Mouse (Mus musculus) limb, embryonic 14.5 days (tissue): ENCODE data around the gene Dusp15. TPM values are rescaled to one million over a fixed set of nuclear protein-coding genes. Genes with fewer than 3 reads are reported as not detected.

ENCODE experiments used
- ATAC-seq: fragments of 200-750 bp; cut with Nextera tagmentation; 2 replicates; pipeline ENCODE4 v1.8.0; 2017; ENCODE audit warnings: low read depth, moderate number of reproducible peaks, moderate TSS enrichment; ENCODE audit not compliant: low FRiP score
- DNase-seq: peaks from one replicate; pipeline ENCODE4 v3.0.0-alpha.2; 2015; ENCODE audit warnings: low spot score
- H3K27ac ChIP-seq: fragments of 300-500 bp; sonication (generic); replicated peaks from 2 replicates; pipeline ENCODE4 v1.5.1; 2014; ENCODE audit warnings: low read depth, mild to moderate bottlenecking, low read length, moderate library complexity, mixed read lengths
- H3K27me3 ChIP-seq: fragments of 300-500 bp; sonication (generic); 2 replicates; pipeline ENCODE4 v1.6.1; 2014; ENCODE audit warnings: low read length, mixed read lengths; ENCODE audit not compliant: control insufficient read depth, insufficient read depth
- H3K36me3 ChIP-seq: fragments of 300-500 bp; sonication (generic); 2 replicates; pipeline ENCODE4 v1.6.1; 2014; ENCODE audit warnings: mild to moderate bottlenecking, low read length, moderate library complexity, mixed read lengths; ENCODE audit not compliant: control insufficient read depth, insufficient read depth
- H3K4me1 ChIP-seq: fragments of 300-500 bp; sonication (generic); 2 replicates; pipeline ENCODE4 v1.6.1; 2014; ENCODE audit warnings: antibody characterized with exemption, low read length, mixed read lengths; ENCODE audit not compliant: control insufficient read depth, insufficient read depth
- H3K4me2 ChIP-seq: fragments of 300-500 bp; sonication (generic); replicated peaks from 2 replicates; pipeline ENCODE4 v1.6.1; 2014; ENCODE audit warnings: low read depth, mild to moderate bottlenecking, low read length, moderate library complexity; ENCODE audit not compliant: severe bottlenecking
- H3K4me3 ChIP-seq: fragments of 300-500 bp; sonication (generic); replicated peaks from 2 replicates; pipeline ENCODE4 v1.5.1; 2014; ENCODE audit warnings: low read length
- H3K9ac ChIP-seq: fragments of 300-500 bp; sonication (generic); 2 replicates; pipeline ENCODE4 v1.6.1; 2014; ENCODE audit warnings: mild to moderate bottlenecking, low read depth, low read length, moderate library complexity; ENCODE audit not compliant: severe bottlenecking
- H3K9me3 ChIP-seq: fragments of 300-500 bp; sonication (generic); 2 replicates; pipeline ENCODE4 v1.6.1; 2016; ENCODE audit warnings: low read length; ENCODE audit not compliant: control insufficient read depth
- POLR2A ChIP-seq: fragments of 200-500 bp; IDR thresholded peaks from 2 replicates; pipeline ENCODE4 v1.8.0; 2012; ENCODE audit warnings: inconsistent platforms, mild to moderate bottlenecking, moderate library complexity, borderline replicate concordance; ENCODE audit not compliant: insufficient read depth, insufficient read length; ENCODE audit errors: extremely low read depth
- WGBS: fragments of 180-500 bp; shearing (Covaris S2); extraction: QIAGEN DNeasy Blood & Tissue Kit; methylation state at CpG from one replicate; pipeline ENCODE4 v1.1.7; 2014; 5-methylcytosine and 5-hydroxymethylcytosine counted together
- polyA plus RNA-seq, 2 experiments: library from polyadenylated mRNA; depleted of rRNA in 1 of 2; stranded (reverse) in 1 of 2; unstranded in 1 of 2; fragments of >200 nt; fragmentation: Nextera tagmentation in 1 of 2; extraction: Ambion mirVana in 1 of 2; gene quantifications; 2 replicates each; pipeline versions ENCODE4 v1.2.1 to v1.2.3; 2012 to 2014

The Dusp15 gene
- polyA plus RNA-seq, 2 experiments = 0.48 to 2.0 TPM

DNA sequence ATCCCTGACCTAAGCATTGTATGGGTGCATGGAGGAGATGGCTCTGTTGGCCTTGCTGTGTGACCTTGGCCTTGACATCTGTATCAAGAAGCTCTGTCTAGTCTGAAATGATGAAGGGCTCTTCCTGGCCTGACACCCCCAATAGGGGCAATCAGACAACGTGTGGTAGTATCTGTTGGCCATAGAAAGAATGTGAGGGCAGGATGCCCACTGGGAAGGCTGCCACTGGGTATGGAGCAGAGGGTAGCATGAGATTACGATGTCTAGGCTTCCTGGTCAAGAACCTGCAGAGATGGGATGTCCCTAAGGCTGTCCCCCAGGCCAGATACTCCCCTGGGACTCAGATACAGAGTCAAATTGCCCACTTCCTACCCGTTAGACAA, 22.5 kb downstream of the Dusp15 start:
- ATAC-seq = no peak
- DNase-seq = no peak
- no peaks in the 10 kb centered on the region for H3K27me3 ChIP-seq
- peaks cover 9% of the 10 kb centered on the region for H3K4me1 ChIP-seq
- no peaks in the 10 kb centered on the region for H3K36me3 ChIP-seq
- no peak overlapping the region for H3K9ac ChIP-seq
- no peak overlapping the region for H3K4me2 ChIP-seq
- WGBS = 74% methylated on average over 3 of the region's 3 CpGs
- no peaks in the 10 kb centered on the region for H3K9me3 ChIP-seq
- H3K27ac ChIP-seq = no peak overlapping the region
- TF ChIP-seq POLR2A = no peak
- no peak overlapping the region for H3K4me3 ChIP-seq

DNA sequence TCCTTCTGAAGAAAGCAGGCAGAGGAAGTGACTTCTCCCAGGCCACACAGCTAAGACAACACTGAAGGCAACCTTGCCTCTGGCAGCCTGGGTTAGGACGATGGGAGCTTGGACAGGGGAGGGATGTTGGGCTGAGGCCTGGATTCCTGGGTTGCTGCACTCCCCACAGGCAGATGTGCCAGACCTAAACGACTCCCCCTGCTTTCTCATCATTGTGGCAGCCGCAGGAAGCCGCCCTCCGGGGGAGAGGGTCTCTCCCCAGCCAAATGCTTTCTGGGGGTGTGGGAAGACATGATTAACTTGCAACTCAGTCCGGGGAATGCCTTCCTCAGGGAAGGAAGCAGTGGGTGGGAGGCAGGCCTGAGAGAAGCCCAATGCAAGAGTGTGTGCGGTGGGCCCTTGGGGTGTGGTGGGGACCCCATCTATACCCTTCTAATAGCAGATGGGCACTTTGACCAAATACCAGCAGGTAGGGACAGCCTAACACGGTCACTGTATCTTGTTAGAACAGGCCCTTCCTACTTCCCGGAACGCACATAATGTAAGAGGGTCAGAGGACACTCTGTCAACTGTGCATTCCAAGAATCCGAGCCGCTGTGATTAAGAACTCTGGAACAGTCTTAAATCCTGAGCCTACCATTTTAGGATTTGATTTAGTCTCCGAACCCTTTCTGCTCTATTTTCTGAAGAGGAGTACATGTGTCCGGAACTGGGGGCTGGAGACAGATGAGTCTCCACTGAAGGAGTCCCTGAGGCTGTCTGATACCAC, 23.1 kb downstream of the Dusp15 start:
- Histone ChIP-seq H3K4me1 (peaks cover 9% of the 10 kb centered on the region), H3K36me3 (no peaks in the 10 kb centered on the region), H3K27ac (no peak overlapping the region), H3K9me3 (no peaks in the 10 kb centered on the region), H3K4me3 (no peak overlapping the region), H3K9ac (no peak overlapping the region), H3K4me2 (no peak overlapping the region), H3K27me3 (no peaks in the 10 kb centered on the region)
- TF ChIP-seq POLR2A = no peak
- 50% methylated on average over 14 of the region's 14 CpGs for WGBS
- DNase-seq (no peak), ATAC-seq (no peak)

DNA sequence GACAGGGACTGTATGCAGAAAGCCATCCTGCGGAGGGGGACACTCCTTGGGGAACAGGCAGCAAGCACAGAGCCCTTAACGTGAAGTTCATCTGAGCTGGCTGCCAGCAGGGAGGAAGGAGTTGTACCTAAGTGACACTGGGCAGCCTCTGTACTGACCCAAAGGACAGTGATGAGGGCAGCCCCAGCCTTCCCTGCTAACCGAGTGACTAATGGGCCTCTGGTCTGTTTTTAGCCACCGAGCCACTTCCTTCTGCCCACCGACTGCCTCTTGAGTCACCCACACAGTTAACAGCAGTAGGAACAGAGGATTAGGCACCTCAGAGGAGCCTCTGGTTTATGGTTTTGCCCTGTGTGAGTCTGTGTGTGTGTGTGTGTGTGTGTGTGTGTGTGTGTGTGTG, 24.1 kb downstream of the Dusp15 start:
- H3K4me2 ChIP-seq = no peak overlapping the region
- no peaks in the 10 kb centered on the region for H3K9me3 ChIP-seq
- no peaks in the 10 kb centered on the region for H3K36me3 ChIP-seq
- no peak for TF ChIP-seq POLR2A
- WGBS = 33% methylated on average over 5 of the region's 5 CpGs
- no peaks in the 10 kb centered on the region for H3K27me3 ChIP-seq
- peaks cover 9% of the 10 kb centered on the region for H3K4me1 ChIP-seq
- DNase-seq = no peak
- H3K4me3 ChIP-seq = no peak overlapping the region
- no peak overlapping the region for H3K27ac ChIP-seq
- no peak for ATAC-seq
- no peak overlapping the region for H3K9ac ChIP-seq

DNA sequence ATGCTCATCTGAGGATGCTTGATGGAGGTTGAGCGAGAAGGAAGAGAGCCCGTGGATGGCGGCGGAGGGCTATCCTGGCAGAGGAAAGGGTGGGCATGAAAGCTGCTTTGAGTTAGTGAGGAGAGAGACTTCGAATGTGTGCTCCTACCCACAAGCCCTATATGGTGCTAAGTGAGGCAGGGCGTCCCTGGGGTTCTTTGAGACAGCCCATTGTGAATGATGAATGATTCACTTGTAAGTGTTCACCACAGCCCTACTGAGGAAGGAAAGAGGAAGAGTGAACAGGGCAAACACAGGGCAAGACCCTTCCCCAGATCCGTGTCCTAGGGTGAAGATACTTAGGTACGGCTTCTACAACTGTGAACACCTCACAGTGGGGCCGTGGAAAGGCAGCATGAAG, 24.6 kb downstream of the Dusp15 start:
- H3K27ac ChIP-seq = no peak overlapping the region
- 67% methylated on average over 9 of the region's 9 CpGs for WGBS
- ATAC-seq = no peak
- TF ChIP-seq POLR2A = no peak
- no peak overlapping the region for H3K4me2 ChIP-seq
- peaks cover 9% of the 10 kb centered on the region for H3K4me1 ChIP-seq
- H3K4me3 ChIP-seq = no peak overlapping the region
- DNase-seq = no peak
- H3K9ac ChIP-seq = no peak overlapping the region
- no peaks in the 10 kb centered on the region for H3K27me3 ChIP-seq
- H3K36me3 ChIP-seq = no peaks in the 10 kb centered on the region
- H3K9me3 ChIP-seq = no peaks in the 10 kb centered on the region

DNA sequence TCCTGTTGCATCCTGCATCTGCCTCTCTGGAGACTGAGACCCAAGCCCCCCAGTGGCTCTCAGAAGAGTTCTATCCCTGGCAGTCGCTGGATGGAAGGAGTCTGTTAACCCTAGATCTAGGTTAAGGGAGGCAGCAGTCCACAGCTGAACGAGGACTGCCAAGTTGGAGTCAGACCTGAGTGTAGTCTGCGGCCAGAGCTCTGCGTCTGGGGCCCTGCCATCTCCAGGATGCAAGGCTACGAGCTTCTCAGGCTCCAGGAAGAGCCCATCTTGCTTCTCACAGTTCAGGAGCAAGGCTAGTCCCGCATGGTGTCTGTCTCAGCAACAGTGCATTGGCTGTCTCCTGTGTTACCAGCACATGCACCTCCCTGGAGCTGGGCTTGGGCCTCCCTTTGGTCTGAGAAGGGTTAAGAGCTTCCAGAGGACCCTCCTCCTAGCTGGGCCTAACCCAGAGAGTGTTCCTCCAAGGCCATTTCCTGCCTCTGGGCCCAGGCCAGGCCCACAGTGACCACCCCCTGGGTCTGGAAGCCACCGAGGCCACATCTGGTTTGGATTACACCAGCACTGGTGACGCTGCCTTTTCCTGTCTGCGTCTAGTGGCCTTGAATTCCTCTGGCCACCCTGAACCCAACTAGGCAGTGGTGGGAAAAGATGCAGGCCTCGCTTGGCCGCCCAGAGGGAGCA, 26.2 kb downstream of the Dusp15 start:
- no peak overlapping the region for H3K4me3 ChIP-seq
- H3K4me2 ChIP-seq = no peak overlapping the region
- no peaks in the 10 kb centered on the region for H3K36me3 ChIP-seq
- ATAC-seq = peak; percentile 41
- no peaks in the 10 kb centered on the region for H3K9me3 ChIP-seq
- peak; percentile 55 for DNase-seq
- peaks cover 9% of the 10 kb centered on the region for H3K4me1 ChIP-seq
- 21% methylated on average over 11 of the region's 11 CpGs for WGBS
- H3K27ac ChIP-seq = peak overlapping the region; percentile 26
- peak overlapping the region; percentile 40 for H3K9ac ChIP-seq
- H3K27me3 ChIP-seq = no peaks in the 10 kb centered on the region
- no peak for TF ChIP-seq POLR2A
